Mouse (Mus musculus) ES-Bruce4 (cell line): ENCODE data around the gene Wbp1.

Experiments used
- CTCF ChIP-seq: IDR thresholded peaks from one replicate; pipeline ENCODE4 v1.8.1; 2011; ENCODE audit warnings: low read depth, low read length
- POLR2A ChIP-seq: IDR thresholded peaks from one replicate; pipeline ENCODE4 v1.8.1; 2011; ENCODE audit warnings: low read length; ENCODE audit not compliant: insufficient read depth

GRCm38 (mm10) chr6:83115011-83115671 lies 6.2 kb downstream of the Wbp1 start, which contains the start of gene Mogs:
- peak; percentile 29 for TF ChIP-seq CTCF
- TF ChIP-seq POLR2A: peak; percentile 76
